In genomic region chr14:54939434-54940175, GRCm38 (mm10) we compare ENCODE assay signal across 8 mouse cellular contexts. TPM values are rescaled to one million over a fixed set of nuclear protein-coding genes. Genes with fewer than 3 reads are reported as not detected.
A peak's percentile ranks its signal among the peaks of the same experiment; 100 is the strongest.
DNase-seq lines count a peak whose midpoint lies in the region; ATAC-seq and TF ChIP-seq lines count a peak whose summit lies in the region.
"Had no signal": no experiment of that assay in that cellular context is flagged by ENCODE, and none has a peak within 500 bp of the region (broad histone marks: within the 10 kb centered on the region; RNA-seq: fewer than 3 reads in every experiment).

No protein-coding gene starts in this region.

- 59% methylated on average over 12 of the region's 12 CpGs for WGBS in cerebellum, adult 2 months
- WGBS in kidney, embryonic 15.5 days, result 43% methylated on average over 12 of the region's 12 CpGs
- WGBS in lung, adult 2 months, result 40% methylated on average over 12 of the region's 12 CpGs

- peak; percentile 56 for DNase-seq in CD4-positive helper T cell, adult 2 months (ENCODE audit: low read depth, low spot score)
- DNase-seq in G1E (ENCODE audit: low spot score), result peak; percentile 71
- peak; percentile 59 to 64 for DNase-seq in cerebellum, adult 2 months
- DNase-seq in gastrocnemius, postnatal 25 days, result peak; percentile 50
- DNase-seq in lung, adult 2 months, result peak; percentile 62
- DNase-seq in skeletal muscle tissue, adult 2 months (ENCODE audit: low read depth, low spot score), result peak; percentile 44

- peak; percentile 81 for TF ChIP-seq CTCF in G1E (IDR thresholded peaks at IDR 0.05; ENCODE audit: low read depth, low read length)
- peak; percentile 77 for TF ChIP-seq CTCF in cerebellum, adult 2 months (IDR thresholded peaks at IDR 0.05; ENCODE audit: borderline replicate concordance, insufficient read depth, low read depth, low read length)
- TF ChIP-seq CTCF in lung, adult 2 months (IDR thresholded peaks at IDR 0.05; ENCODE audit: insufficient read depth, low read length), result peak; percentile 75

- no peak overlapping the region for H3K4me3 ChIP-seq in G1E (ENCODE audit: low read depth, low read length)
- H3K4me3 ChIP-seq in cerebellum, adult 2 months (replicated peaks; ENCODE audit: insufficient read depth, low read depth, low read length), result no peak overlapping the region
- H3K4me3 ChIP-seq in kidney, embryonic 15.5 days (replicated peaks), result no peak overlapping the region
- no peak overlapping the region for H3K4me3 ChIP-seq in lung, adult 2 months (replicated peaks; ENCODE audit: extremely low read depth, low read depth, low read length)
- H3K4me3 ChIP-seq: limb, embryonic 13.5 days had no signal

- no peak overlapping the region for H3K4me2 ChIP-seq in kidney, embryonic 15.5 days
- H3K4me2 ChIP-seq: limb, embryonic 13.5 days had no signal

- no peak overlapping the region for H3K9ac ChIP-seq in kidney, embryonic 15.5 days
- H3K9ac ChIP-seq: limb, embryonic 13.5 days had no signal

- no peak overlapping the region for H3K27ac ChIP-seq in cerebellum, adult 2 months (ENCODE audit: insufficient read depth, low read length)
- H3K27ac ChIP-seq in kidney, embryonic 15.5 days, result peak overlapping the region; percentile 37; the same call in 1 of the 2 replicates
- H3K27ac ChIP-seq: limb, embryonic 13.5 days had no signal

- no peaks in the 10 kb centered on the region for H3K36me3 ChIP-seq in G1E (replicated peaks)
- no peaks in the 10 kb centered on the region for H3K36me3 ChIP-seq in kidney, embryonic 15.5 days
- H3K36me3 ChIP-seq: limb, embryonic 13.5 days had no signal

- H3K4me1 ChIP-seq in G1E (ENCODE audit: insufficient read depth, low read depth, low read length), result no peaks in the 10 kb centered on the region
- no peaks in the 10 kb centered on the region for H3K4me1 ChIP-seq in cerebellum, adult 2 months (ENCODE audit: control insufficient read depth, insufficient read depth, low read length)
- peaks cover 29% of the 10 kb centered on the region for H3K4me1 ChIP-seq in kidney, embryonic 15.5 days
- no peaks in the 10 kb centered on the region for H3K4me1 ChIP-seq in lung, adult 2 months (ENCODE audit: control insufficient read depth, insufficient read depth, low read length)

- ATAC-seq in G1E (ENCODE audit: extremely low read depth, insufficient number of reproducible peaks, low FRiP score, poor library complexity, severe bottlenecking), result no peak
- peak; percentile 47; the same call in 1 of the 2 replicates for ATAC-seq in kidney, embryonic 15.5 days (replicated peaks; ENCODE audit: low FRiP score)

- H3K9me3 ChIP-seq in G1E (replicated peaks), result no peaks in the 10 kb centered on the region
- no peaks in the 10 kb centered on the region for H3K9me3 ChIP-seq in kidney, embryonic 15.5 days (replicated peaks)
- H3K9me3 ChIP-seq: limb, embryonic 13.5 days had no signal

- H3K27me3 ChIP-seq in G1E (ENCODE audit: insufficient read depth, low read length), result peaks cover 30% of the 10 kb centered on the region; the same call in 1 of the 2 replicates
- no peaks in the 10 kb centered on the region for H3K27me3 ChIP-seq in cerebellum, adult 2 months (ENCODE audit: control insufficient read depth, insufficient read depth, low read length)
- no peaks in the 10 kb centered on the region for H3K27me3 ChIP-seq in kidney, embryonic 15.5 days
- H3K27me3 ChIP-seq: limb, embryonic 13.5 days had no signal

- no peak for TF ChIP-seq POLR2A in cerebellum, adult 2 months (IDR thresholded peaks at IDR 0.05; ENCODE audit: borderline replicate concordance, insufficient read depth, low read length)
- no peak for TF ChIP-seq POLR2A in lung, adult 2 months (IDR thresholded peaks at IDR 0.05; ENCODE audit: borderline replicate concordance, extremely low read depth, low read depth, low read length)

RNA-seq across cellular contexts. Expression of gene Cmtm5, which starts 3.5 kb away (rescaled TPM):
- not detected in 2 replicates for total RNA-seq in G1E (2014; fragmentation: Nextera tagmentation)
- not detected in 2 replicates for total RNA-seq in G1E (2017)
- polyA plus RNA-seq in G1E (2012), result not detected in 2 replicates
- 215 and 237 TPM in 2 replicates for polyA plus RNA-seq in cerebellum, adult 2 months (2012; rRNA removed)
- total RNA-seq in gastrocnemius, postnatal 25 days (2021), result under 1 TPM; 0.51 to 0.70 TPM
- polyA plus RNA-seq in kidney, embryonic 15.5 days (2015; fragmentation: Nextera tagmentation; extraction: Ambion mirVana), result 0.96 and 2.0 TPM in 2 replicates
- 0.69 and 2.2 TPM in 2 replicates for polyA plus RNA-seq in lung, adult 2 months (2012; rRNA removed)

RNA-seq across cellular contexts. Expression of gene Il25, which starts 7.1 kb away (rescaled TPM):
- total RNA-seq in G1E (2014; fragmentation: Nextera tagmentation), result not detected in 2 replicates
- not detected in 2 replicates for total RNA-seq in G1E (2017)
- polyA plus RNA-seq in G1E (2012), result not detected in 2 replicates
- 0.26 and 0.43 TPM in 2 replicates for polyA plus RNA-seq in cerebellum, adult 2 months (2012; rRNA removed)
- total RNA-seq in gastrocnemius, postnatal 25 days (2021), result not detected
- not detected in 2 replicates for polyA plus RNA-seq in kidney, embryonic 15.5 days (2015; fragmentation: Nextera tagmentation; extraction: Ambion mirVana)
- not detected in 2 replicates for polyA plus RNA-seq in lung, adult 2 months (2012; rRNA removed)

RNA-seq across cellular contexts. Expression of gene Efs, which starts 13.7 kb away (rescaled TPM):
- total RNA-seq in G1E (2014; fragmentation: Nextera tagmentation), result not detected in 2 replicates
- not detected in 2 replicates for total RNA-seq in G1E (2017)
- polyA plus RNA-seq in G1E (2012), result not detected in 2 replicates
- 9.9 and 11.2 TPM in 2 replicates for polyA plus RNA-seq in cerebellum, adult 2 months (2012; rRNA removed)
- total RNA-seq in gastrocnemius, postnatal 25 days (2021), result 1 to 10 TPM; 2.6 to 3.7 TPM
- 29.1 and 32.1 TPM in 2 replicates for polyA plus RNA-seq in kidney, embryonic 15.5 days (2015; fragmentation: Nextera tagmentation; extraction: Ambion mirVana)
- 11.8 and 16.3 TPM in 2 replicates for polyA plus RNA-seq in lung, adult 2 months (2012; rRNA removed)

RNA-seq across cellular contexts. Expression of gene Slc22a17, which starts 26.7 kb away (rescaled TPM):
- 0.60 TPM in 1 of 2 replicates, not detected in the other for total RNA-seq in G1E (2014; fragmentation: Nextera tagmentation)
- 0.05 and 0.06 TPM in 2 replicates for total RNA-seq in G1E (2017)
- polyA plus RNA-seq in G1E (2012), result 0.13 and 0.33 TPM in 2 replicates
- polyA plus RNA-seq in cerebellum, adult 2 months (2012; rRNA removed), result 687 and 690 TPM in 2 replicates
- total RNA-seq in gastrocnemius, postnatal 25 days (2021), result 1 to 10 TPM; 2.4 to 2.5 TPM
- polyA plus RNA-seq in kidney, embryonic 15.5 days (2015; fragmentation: Nextera tagmentation; extraction: Ambion mirVana), result 47.6 and 53.8 TPM in 2 replicates
- polyA plus RNA-seq in lung, adult 2 months (2012; rRNA removed), result 61.8 and 63.8 TPM in 2 replicates

RNA-seq across cellular contexts. Expression of gene Myh6, which starts 27.1 kb away (rescaled TPM):
- not detected in 2 replicates for total RNA-seq in G1E (2014; fragmentation: Nextera tagmentation)
- 0.29 and 0.38 TPM in 2 replicates for total RNA-seq in G1E (2017)
- 0.18 and 0.23 TPM in 2 replicates for polyA plus RNA-seq in G1E (2012)
- 0.10 TPM in 1 of 2 replicates, not detected in the other for polyA plus RNA-seq in cerebellum, adult 2 months (2012; rRNA removed)
- total RNA-seq in gastrocnemius, postnatal 25 days (2021), result 100 to 1,000 TPM in 1 of 2 experiments, 10 to 100 TPM in 1; 42.1 to 200 TPM
- polyA plus RNA-seq in kidney, embryonic 15.5 days (2015; fragmentation: Nextera tagmentation; extraction: Ambion mirVana), result 1.6 TPM in 2 replicates
- 82.5 and 128 TPM in 2 replicates for polyA plus RNA-seq in lung, adult 2 months (2012; rRNA removed)

Comparison
In these comparisons a context has a peak if more than half of its experiments do, and no peak if none do; other contexts are left out.
1. RNA of gene Cmtm5, which starts 3.5 kb away (polyA plus RNA-seq): 215 to 237 TPM in cerebellum, adult 2 months; 0.69 to 2.2 TPM in lung, adult 2 months, 0.96 to 2.0 TPM in kidney, embryonic 15.5 days and not detected in G1E; every median in the first group is over 10 times any median in the second.
2. RNA of gene Efs, which starts 13.7 kb away (polyA plus RNA-seq): 29.1 to 32.1 TPM in kidney, embryonic 15.5 days, 11.8 to 16.3 TPM in lung, adult 2 months and 9.9 to 11.2 TPM in cerebellum, adult 2 months; not detected in G1E; every median in the first group is over 10 times any median in the second.
3. Peak in every context shown above with its lines, with median percentiles within 50 percentile points of each other: DNase-seq and CTCF ChIP-seq.